Mouse (Mus musculus) olfactory bulb, adult 2 months (tissue): Measurements from ENCODE around the gene Vmn2r110.

Source experiments
- CTCF ChIP-seq: fragments of 200-500 bp; IDR thresholded peaks from 2 replicates; pipeline ENCODE4 v1.5.1; 2012; ENCODE audit warnings: low read depth, mild to moderate bottlenecking, low read length, moderate library complexity; ENCODE audit not compliant: insufficient read depth
- POLR2A ChIP-seq: fragments of 200-500 bp; IDR thresholded peaks from 2 replicates; pipeline ENCODE4 v1.6.1; 2012; ENCODE audit warnings: mild to moderate bottlenecking, low read depth, low read length, moderate library complexity; ENCODE audit not compliant: insufficient read depth

- TF ChIP-seq POLR2A (no peak), CTCF (no peak)
Observed at GRCm38 (mm10) chr17:20596323-20596722, at the start of gene Vmn2r110.
